Mouse (Mus musculus) CH12F3 (cell line): ENCODE data around the gene Eif4e3.

Experiments
- in situ Hi-C: fragments of 300-500 bp; cut with MboI; formaldehyde crosslinking; loops from 2 replicates; pipeline ENCODE4 v1.14.3; 2020; ENCODE audit warnings: low sequenced_read_pairs

Eif4e3 gene

DNA sequence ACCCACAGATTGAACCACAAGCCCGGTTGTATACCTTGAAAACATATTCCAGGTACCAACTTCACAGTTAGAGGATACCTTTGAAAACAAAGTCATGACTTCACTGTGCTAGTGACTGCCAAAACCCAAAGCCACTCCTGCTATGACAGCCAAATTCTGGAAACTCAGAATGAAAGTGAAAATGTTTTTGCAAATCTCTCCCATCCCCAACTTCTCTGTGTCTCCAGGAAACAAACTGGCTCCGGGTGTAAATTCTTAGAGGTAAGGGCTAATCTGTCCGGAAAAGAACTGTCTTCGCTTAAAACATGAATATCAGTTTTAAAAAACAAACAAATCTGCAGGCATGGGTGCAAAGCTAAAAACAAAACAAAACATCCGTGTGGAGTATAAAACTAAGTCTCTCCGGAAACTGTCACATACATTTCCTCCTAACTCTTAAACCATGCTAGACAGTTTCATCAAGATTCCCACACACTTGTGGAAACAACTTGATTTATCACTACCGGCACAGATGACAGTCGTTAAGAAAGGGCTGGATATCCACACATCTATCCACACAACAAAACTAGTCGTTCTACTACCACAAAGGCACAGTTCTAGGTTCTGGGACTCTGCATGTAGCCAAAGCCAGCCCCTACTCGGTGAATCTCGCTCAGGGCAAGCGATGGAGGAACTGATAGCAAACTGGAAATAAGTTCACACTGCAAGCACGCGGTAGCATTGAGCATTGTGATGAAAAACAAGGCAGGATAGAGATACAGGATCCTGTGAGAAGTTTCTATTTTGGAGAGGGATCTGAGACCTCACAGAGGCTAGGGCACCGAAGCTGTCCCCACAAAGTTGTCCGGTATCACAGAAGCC, 884 bp downstream of the Eif4e3 start:
- in situ Hi-C loops, result no loop called here

DNA sequence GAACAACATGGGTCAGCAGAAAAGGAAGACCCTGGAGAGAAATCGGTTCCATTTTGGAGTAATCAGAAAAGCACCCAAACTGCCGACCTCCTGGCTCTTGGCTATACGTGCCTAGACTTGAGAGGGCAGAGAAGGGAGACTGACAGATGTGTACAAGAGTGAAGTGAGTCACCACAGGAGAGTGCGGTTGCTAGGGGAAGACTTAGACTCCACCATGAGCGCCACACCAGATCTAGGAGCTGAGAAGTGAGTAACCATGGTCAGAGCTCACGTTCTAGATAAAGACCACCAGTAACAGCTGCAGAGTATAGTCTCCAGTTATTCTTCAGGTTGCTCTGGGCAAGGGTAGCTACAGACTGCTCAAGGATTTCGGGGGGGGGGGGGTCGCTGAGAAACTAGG, 3.3 kb downstream of the Eif4e3 start:
- in situ Hi-C loops, result no loop called here

DNA sequence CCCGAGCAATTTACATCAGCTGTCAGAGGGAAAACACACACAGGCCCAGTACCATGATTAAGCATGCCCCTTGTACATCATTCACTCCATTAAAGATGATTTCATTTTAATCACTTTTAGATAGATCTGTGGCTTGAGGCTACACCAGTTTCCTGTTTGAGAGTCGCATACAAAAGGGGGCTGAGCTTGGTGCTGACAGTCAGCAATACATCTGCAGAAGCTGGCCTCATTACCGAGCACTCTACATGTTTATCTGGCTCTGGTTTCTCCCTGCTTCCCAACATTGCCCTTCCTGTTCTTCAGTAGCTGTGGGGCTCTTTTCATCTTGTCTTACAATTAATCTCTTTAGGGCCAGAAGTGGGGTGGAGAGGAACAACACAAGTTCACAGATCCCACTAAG, 6.1 kb downstream of the Eif4e3 start:
- in situ Hi-C loops, result no loop called here

DNA sequence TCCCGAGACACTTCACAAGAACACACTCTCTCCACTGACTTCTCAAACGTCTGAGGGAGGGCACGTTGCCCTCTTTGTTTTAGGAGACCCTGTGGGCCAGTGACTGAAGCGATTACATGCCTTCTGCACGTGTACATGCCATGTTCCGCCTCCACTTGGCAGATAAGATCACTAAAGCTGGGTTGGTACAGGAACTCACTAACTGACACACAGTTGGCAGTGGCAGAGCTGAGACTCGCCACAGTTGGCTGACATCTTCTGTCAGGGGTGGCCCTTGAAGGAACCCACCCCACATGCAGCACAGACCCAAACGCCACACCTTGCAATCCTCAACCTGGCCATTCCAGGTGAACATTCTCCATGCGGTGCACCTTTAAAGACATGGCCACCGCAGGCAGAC, 8.0 kb downstream of the Eif4e3 start:
- in situ Hi-C loops, result no loop called here

DNA sequence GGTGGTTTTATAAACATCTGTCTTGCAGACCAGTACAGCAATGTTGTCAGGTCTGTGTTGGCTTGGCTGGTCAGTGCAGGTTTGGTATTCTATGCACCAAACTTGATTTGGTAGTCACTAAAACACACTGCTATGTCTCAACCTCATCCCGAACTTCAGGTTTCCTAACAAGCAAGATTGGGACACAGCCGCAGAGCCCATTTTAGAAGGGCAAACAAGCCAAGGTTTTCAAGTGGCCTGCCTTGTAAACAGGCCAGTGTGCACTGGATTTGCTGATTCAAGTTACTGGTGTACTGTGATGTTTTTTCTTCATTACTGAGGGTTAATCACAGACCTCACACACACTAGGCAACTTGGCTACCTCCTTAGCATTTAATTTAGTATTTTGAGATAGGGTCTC, 10.5 kb downstream of the Eif4e3 start:
- in situ Hi-C loops, result no loop called here

DNA sequence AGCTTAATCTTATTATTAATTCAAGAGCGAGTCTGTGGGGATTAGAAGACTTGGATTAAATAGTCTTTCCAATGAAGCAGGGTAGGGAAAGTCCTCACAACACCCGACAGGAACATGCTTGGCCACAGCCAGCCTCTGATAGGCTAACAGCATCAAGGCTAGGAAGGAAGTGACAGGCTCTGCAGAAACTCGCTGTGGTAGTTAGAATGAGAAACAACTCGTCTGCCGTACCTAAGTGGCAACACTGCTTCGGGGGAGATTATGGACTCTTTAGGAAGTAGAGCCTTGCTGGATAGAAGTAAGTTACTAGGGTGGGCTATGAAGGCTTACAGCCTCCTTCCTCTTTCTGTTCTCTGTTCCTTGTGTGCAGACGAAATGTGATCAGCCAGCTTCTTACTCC, 11.1 kb downstream of the Eif4e3 start:
- in situ Hi-C loops, result no loop called here

DNA sequence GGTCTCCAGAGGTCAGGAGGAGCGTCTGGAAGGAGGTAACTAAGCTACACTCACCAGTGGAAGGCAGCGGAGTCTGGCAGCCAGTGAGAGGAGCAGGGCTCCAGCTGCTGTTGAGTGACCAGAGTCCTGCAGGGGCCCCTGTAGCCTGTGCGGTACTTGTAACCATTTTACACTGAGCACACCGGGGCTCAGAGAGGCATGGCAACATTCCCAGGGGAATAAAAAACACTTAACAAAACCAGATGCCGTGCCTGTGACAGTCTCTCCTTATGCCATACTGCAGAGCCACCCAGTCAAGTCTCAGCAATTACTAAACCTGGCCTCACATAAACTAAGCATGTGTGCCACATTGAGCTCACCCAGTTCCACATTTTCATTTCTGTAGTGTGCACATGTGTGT, 12.2 kb downstream of the Eif4e3 start:
- in situ Hi-C loops, result no loop called here

DNA sequence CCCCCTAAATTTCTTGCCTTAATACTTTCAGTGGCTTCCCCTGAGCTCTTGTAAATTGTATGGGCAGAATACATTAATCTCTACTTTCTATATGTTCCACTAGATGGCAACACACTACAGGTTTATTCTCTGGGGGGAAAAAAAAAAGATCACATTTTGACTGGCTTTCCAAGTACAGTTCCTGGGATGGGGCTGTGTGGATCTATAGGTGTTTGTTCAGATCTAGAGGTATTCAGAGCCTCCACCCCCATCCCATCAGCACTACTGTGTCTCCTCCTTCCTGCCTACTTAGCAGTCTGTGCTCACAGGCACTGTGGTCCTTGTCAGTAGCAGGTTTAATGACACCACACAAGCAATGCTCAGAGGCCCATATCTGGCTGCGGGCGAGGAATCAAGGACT, 14.2 kb downstream of the Eif4e3 start:
- in situ Hi-C loops, result no loop called here

DNA sequence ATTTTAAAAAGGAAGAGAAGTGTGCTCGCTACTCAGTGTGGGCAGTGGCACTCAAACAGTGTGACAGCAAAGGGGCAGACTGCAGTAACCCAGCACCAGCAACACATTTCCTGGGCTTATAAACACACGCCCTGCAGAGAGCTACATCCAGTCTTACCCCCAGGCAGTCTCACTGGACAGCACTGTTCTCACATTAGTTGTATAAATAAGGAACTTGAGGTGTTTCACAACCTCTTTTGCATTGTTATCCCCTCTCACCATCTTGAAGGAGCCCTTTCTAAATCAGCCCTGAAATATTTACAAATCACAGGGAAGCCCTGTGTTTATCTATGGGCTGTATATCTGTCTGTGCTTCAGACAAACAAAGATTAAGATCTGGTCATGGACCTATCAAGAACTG, 17.3 kb downstream of the Eif4e3 start:
- in situ Hi-C loops, result no loop called here

DNA sequence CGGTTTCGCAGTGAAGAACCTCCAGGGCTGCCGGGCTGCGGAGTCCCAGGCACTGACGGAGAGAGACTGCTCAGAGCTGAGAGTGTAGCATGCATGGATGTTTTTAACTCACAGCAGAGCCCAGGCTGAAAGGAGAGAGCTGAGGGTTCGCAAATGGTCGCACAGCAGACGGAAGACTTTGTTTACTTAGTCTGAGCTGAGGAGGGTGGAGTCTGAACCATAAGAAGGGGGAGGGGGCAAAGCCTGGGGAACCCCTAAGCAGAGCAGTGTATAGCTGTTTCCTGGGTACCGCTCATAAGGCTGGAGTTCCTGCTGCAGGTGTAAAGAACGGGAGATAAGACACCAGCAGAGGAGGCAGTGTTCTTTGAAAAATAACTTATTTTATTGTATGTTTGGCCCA, 20.2 kb downstream of the Eif4e3 start:
- in situ Hi-C loops, result no loop called here

DNA sequence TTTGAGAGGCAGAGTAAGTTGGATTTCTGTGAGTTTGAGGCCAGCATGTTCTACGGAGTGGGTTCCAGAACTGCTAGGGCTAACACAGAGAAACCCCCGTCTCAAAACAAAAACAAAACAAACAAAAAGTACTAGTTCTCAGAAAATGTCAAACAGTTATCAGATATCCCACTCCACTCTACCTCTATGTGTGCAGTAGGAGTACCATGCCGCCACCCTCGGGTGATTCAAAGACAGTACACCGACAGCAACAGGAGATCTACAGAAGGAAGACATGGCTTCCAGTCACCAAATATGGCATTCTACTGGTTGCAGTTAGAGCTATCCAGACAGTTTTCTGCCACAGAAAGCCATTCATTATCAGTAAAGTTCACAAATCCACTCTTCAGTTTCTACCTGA, 21.7 kb downstream of the Eif4e3 start:
- in situ Hi-C loops, result no loop called here

DNA sequence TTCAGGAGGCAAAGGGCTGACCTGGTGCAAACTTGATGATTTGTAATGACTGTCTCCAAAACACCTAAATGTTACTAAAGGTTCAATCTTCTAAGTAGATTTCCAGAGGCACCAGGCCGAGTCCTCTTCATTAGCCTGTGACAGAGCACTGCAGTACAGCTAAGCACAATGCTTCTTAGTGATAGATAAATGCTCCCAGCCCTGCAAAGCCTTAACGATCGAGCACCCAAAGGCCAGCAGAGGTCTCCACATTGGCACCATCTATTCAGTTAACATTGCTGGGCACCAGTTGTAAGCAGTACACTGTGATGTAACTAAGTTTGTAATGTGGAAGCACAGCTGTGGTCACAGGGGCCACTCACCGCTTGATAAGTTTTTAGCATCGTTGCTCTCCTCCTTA, 22.2 kb downstream of the Eif4e3 start:
- in situ Hi-C loops, result no loop called here

DNA sequence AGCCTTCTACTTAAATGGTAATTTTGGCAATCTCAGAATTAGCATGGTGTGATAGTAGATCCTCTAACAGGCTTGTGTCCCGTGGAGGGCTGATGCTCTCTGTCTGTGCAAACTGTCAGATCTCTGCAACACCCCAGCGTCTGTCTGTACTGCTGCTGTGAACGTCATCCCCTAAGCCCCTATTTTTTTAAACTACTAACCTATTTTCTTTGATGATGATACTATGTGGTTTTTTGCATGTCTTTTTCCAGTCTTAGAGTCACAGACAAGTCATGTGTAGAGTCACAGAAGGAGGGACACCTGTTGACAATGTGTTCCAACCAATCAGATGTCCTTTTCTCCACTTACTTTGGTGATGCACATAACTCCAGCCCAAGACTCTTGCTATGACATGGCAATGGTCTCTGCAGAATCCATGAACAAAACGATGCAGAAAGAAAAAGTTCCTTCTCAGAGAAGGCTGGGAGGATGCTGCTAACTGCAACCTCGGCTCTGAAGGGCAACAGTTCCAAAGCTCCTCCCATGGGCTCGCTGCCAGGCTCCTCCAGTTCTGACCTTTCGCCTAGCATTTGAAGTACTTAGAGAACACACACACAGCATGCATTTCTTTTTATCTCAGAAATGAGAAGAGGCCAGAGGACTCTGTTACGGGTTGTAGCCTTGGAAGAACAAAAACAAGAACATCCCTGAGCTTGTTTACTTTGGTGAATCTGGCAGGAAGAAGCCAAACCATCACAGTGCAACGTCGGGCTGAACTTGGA, 23.0 kb downstream of the Eif4e3 start:
- in situ Hi-C loops, result no loop called here

DNA sequence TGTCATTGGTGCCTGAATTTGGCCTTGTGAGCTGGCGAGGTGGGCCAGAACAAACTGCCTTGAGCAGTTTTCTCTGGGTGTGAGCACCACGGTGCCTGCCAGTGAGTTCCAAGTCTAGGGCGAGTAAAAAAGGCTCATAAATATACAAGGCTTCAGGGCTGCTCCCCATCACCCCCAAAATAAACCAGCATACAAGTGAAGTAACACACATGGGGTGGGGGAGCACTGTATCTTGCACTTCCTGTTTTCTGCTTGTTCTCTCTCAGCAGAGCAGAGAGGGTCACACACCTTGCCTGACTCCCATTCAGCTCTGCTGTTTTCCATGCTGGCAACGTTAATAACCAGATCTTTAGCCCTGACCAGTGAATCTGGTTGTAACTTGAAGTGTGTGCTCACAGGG, 29.1 kb downstream of the Eif4e3 start:
- in situ Hi-C loops, result no loop called here

DNA sequence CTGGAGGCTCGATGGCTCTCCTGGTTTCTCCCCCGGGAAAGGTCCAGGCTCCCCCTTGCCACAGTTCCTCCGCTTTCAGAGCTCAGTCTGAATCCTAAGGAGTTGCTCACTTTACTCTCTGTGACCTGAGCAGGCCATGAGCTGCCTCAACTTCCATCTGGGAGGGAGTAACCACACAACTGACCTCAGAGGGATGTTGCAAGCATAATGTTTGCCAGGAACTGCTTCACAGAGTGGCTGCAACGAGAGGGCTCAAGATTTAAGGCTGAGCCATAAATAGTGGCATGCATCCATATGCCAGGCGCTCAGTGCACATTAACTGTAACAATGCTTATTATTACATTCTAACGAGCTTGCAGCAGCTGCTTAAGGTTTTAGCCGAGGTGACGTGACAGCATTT, 29.8 kb downstream of the Eif4e3 start:
- in situ Hi-C loops, result no loop called here

DNA sequence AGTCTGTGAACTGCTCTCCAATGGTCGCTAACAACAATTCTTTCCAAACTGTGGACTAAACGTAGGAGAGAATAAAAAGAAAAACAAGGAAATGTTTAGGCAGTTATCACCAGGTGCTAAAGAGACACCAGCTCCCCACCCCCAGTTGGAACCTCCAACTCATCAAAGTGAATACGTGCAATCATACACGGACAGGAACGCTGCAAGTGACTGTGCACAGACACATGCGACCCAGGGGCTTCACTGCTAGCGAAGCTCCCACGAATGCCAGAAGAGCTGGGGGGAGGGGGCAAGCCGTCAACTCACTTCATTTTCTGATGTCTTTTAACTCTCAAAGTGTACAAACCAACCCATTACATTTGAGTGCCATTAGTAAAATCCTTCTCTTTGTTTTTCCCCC, 30.4 kb downstream of the Eif4e3 start:
- in situ Hi-C loops, result no loop called here

DNA sequence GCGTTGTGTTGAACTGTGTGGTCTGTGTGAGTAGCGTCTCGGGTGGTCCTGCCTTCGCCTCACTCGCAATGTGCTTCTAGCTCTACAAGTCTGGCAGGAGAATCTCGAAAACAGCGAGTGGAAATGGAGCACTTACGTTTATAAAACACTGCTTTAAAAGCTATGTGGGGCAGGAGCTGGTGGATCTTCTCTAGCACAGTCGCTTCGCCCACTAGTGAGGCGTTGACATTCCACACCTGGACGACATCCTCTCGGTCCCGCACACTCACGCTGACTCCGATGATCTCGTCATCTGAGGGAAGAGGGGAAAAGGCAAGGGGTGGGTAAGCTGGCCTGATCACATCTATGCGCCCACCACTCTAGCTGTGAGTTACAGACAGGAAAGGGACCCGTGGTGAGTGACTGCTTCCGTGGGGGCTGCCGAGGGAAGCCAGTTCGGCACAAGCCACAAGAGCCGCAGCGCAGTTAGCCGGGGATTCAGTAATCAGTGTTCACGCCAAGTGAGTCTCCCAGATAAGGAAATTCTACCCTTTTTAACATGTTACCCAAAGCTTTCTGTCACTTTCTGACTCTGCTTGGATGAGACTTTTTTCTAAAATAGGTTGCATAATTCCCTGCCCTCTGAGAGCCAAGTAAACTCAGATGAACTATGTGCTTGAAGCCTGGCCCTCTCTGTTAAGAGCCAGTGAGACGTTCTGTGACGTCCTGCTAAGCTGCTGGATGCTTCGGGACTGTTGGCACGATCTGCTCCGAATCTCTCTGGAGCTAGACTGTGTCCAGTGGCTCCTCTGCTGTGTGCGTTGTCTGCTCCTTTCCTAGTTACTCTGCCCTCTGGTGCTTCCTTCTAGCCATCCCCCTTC, 34.2 kb downstream of the Eif4e3 start:
- in situ Hi-C loops, result no loop called here

DNA sequence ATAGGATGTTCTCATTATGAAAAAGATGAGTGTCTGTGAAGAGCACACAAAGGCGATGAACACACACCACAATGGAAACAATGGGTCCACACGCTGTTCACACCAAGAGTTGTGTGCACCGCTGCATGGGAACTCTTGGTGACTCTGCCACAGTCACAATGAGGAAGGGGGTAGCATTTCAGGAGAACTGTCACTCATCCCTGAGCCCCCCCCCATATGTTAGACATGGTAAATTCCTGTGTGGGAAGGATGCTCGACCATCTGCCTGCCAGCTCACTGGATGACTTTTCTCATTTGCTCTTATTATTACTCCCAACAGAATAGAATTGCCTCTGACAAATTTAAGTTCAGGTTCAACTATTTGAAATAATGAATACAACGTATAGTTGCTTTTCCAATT, 34.9 kb downstream of the Eif4e3 start:
- in situ Hi-C loops, result no loop called here

DNA sequence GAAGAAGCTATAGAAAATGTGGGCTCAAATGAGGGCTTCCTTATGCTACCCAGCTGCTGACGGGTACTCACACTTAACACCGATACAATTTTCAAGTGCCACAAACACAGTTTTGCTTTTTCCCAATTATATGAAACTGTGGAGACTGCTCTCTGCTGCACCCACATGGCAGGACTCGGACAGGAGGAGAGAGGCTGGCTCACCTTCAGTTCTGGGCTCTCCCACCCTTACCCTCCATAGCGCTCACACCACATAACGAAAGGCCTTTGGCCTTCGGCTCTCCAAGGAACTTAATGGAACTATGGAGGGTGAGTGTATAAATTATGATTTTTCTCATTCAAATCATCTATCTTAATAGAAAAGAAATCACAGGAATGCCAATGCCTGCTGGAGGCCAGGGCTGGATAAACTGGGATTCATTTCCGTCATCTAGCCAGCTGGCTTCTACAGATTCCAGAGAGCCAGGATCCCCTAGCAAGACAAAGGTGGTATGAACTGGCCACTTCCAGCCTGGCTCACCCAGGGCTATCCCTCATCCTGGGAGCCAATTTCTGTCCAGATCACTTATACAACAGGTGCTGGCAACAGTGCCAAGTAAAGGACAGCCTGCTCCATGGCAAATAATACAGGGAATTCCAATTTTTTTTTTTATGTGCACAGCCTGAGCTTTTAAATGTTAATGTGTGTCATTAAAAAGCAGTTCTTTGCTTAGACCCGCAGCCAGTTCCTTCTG, 36.7 kb downstream of the Eif4e3 start:
- in situ Hi-C loops, result no loop called here

DNA sequence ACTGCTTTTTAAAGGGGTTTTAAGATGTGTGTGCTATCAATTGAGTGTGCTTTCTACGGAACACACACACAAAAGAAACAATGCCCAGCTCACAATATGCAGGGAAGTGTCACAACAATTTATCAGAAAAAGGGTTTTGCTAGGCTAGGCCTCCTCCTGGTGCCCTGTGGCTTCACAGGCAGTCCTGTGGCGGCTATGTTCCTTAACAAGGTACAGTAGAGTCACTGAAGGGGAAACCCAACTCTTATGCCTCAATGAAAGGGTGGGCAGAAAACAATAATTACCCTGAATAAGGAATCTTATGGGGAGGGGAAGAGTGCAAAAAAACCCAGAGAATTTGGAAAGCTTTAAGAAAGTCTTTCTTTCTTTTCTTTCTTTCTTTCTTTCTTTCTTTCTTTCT, 40.2 kb downstream of the Eif4e3 start:
- in situ Hi-C loops, result no loop called here

DNA sequence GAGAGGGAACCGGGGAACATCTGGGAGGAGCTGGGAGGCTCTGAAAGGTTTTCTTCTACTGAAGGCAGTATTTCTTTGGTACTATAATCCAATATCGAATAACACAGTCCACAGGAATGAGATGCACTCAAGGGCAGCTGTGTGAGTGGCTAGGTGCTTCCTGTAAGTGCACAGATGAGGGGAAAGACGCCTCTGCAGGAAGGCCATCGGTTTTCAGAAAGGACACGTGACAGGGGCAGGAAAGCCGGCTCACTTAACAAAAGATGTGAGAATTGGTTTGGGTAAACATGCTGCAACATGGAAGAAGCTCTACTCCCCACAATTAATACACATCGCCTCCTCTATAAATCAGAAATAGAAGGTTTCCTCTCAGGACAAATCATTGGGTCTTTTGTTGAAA, 40.8 kb downstream of the Eif4e3 start:
- in situ Hi-C loops, result no loop called here
